Mouse (Mus musculus): ENCODE data around the gene Zfp740. TPM values are rescaled to one million over a fixed set of nuclear protein-coding genes. Genes with fewer than 3 reads are reported as not detected.

The Zfp740 gene
- total and polyA plus RNA-seq, 3 experiments: 32.1 to 46.1 (median 37.4) TPM

- no peak for TF ChIP-seq EP300 (IDR thresholded peaks at IDR 0.05; ENCODE audit: low read length)
- TF ChIP-seq UBTF (IDR thresholded peaks at IDR 0.05; ENCODE audit: low read depth, low read length): no peak
- no peak for TF ChIP-seq PAX5 (IDR thresholded peaks at IDR 0.05; ENCODE audit: low read length)
- dilution Hi-C loops (cut with MboI; ENCODE audit: extremely low pct_ligation_motif_present, extremely low pct_unique_long_range_greater_than_20kb, low sequenced_read_pairs): no loop called here
- in situ Hi-C loops (cut with MboI; ENCODE audit: low pct_ligation_motif_present, low pct_unique_long_range_greater_than_20kb, low sequenced_read_pairs): no loop called here
- Histone ChIP-seq H3K9me3 (replicated peaks; ENCODE audit: low read length) (no peaks in the 10 kb centered on the region), H3K4me3 (replicated peaks in 1 of 3; ENCODE audit: low read depth in 2 of 3, low read length in 2 of 3, poor library complexity in 1 of 3) (no peak overlapping the region), H3K9ac (ENCODE audit: insufficient read depth, low read depth) (no peak overlapping the region), H3K79me2 (replicated peaks; ENCODE audit: control insufficient read depth, extremely low read depth, insufficient read depth, poor library complexity, severe bottlenecking) (no peaks in the 10 kb centered on the region), H3K4me2 (ENCODE audit: insufficient read depth, low read depth, poor library complexity, severe bottlenecking) (no peak overlapping the region), H3K27me3 (replicated peaks) (peaks cover 93% of the 10 kb centered on the region), H3K36me3 (replicated peaks in 1 of 2; ENCODE audit: control insufficient read depth in 1 of 2, insufficient read depth in 1 of 2, low read length in 1 of 2) (no peaks in the 10 kb centered on the region), H3K27ac (ENCODE audit: insufficient read depth, low read depth) (no peak overlapping the region), H3K4me1 (ENCODE audit: control insufficient read depth in 1 of 2, insufficient read depth in 2 of 2) (peaks cover 5 to 21% of the 10 kb centered on the region in 2 experiments; a peak in 2 of 4 replicates)
- no peak for DNase-seq (ENCODE audit: extremely low read depth)
Measured at GRCm38 (mm10) chr15:102250521-102250920, 47.5 kb downstream of the Zfp740 start.

DNA sequence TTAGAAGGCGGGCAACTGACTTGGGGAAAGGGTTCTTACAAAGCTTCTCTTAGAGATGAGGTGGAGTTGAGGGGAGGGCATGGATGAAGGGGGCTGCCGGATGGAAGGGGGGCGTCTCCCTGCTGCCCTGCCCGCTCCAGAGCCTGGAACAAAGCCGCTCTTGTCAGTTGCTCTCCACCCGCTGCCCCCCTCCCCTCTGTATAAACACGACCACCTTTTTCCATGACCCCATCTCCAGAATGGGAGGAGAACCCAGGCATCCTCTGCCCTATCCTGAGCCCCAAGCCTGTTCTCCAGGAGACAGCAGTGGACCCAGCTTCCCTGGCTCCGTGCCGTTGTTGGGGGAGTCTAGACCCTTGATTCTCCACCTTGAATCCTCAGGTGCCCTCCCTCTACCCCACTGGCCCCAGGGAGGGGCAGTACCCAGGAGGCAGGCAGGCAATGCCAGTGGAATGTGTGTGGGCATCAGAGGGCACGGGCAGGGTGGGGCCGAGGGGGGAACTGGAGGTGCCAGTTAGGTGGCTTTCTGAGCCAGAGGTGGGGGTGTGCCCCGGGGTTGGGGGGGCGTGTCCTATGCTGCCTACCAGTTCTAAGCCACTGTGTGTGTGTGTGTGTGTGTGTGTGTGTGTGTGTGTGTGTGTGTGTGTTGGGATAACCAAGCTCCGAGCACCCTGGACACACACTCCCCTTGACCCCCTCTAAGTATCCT lies 52.7 kb downstream of the Zfp740 start:
- Histone ChIP-seq H3K4me1 (ENCODE audit: control insufficient read depth in 1 of 2, insufficient read depth in 2 of 2) (peaks cover 9 to 24% of the 10 kb centered on the region in 2 experiments), H3K9me3 (replicated peaks; ENCODE audit: low read length) (no peaks in the 10 kb centered on the region), H3K79me2 (replicated peaks; ENCODE audit: control insufficient read depth, extremely low read depth, insufficient read depth, poor library complexity, severe bottlenecking) (no peaks in the 10 kb centered on the region), H3K36me3 (replicated peaks in 1 of 2; ENCODE audit: control insufficient read depth in 1 of 2, insufficient read depth in 1 of 2, low read length in 1 of 2) (no peaks in the 10 kb centered on the region), H3K4me3 (replicated peaks in 1 of 3; ENCODE audit: low read depth in 2 of 3, low read length in 2 of 3, poor library complexity in 1 of 3) (no peak overlapping the region), H3K4me2 (ENCODE audit: insufficient read depth, low read depth, poor library complexity, severe bottlenecking) (no peak overlapping the region), H3K9ac (ENCODE audit: insufficient read depth, low read depth) (no peak overlapping the region), H3K27me3 (replicated peaks) (peaks cover 89% of the 10 kb centered on the region), H3K27ac (ENCODE audit: insufficient read depth, low read depth) (no peak overlapping the region)
- in situ Hi-C loops (cut with MboI; ENCODE audit: low pct_ligation_motif_present, low pct_unique_long_range_greater_than_20kb, low sequenced_read_pairs) (no loop called here), dilution Hi-C loops (cut with MboI; ENCODE audit: extremely low pct_ligation_motif_present, extremely low pct_unique_long_range_greater_than_20kb, low sequenced_read_pairs) (no loop called here)
- TF ChIP-seq TBP (conservative IDR thresholded peaks at IDR 0.05; ENCODE audit: low read depth, low read length) (no peak), MAZ (IDR thresholded peaks at IDR 0.05; ENCODE audit: low read depth, low read length) (no peak), ETS1 (conservative IDR thresholded peaks at IDR 0.05; ENCODE audit: low read depth, low read length) (no peak), USF1 (IDR thresholded peaks at IDR 0.05; ENCODE audit: low read depth, low read length) (no peak), NRF1 (IDR thresholded peaks at IDR 0.05; ENCODE audit: low read depth, low read length) (no peak), RAD21 (IDR thresholded peaks at IDR 0.05; ENCODE audit: low read depth, low read length) (no peak), JUND (conservative IDR thresholded peaks at IDR 0.05; ENCODE audit: low read depth, low read length) (no peak), GABPA (IDR thresholded peaks at IDR 0.05; ENCODE audit: insufficient replicate concordance, low read depth, low read length) (no peak), ZC3H11A (IDR thresholded peaks at IDR 0.05; ENCODE audit: low read depth, low read length) (no peak), NELFE (IDR thresholded peaks at IDR 0.05; ENCODE audit: low read depth, low read length) (no peak), PAX5 (IDR thresholded peaks at IDR 0.05; ENCODE audit: low read length) (no peak), POLR2AphosphoS2 (IDR thresholded peaks at IDR 0.05; ENCODE audit: low read depth, low read length) (no peak), JUN (IDR thresholded peaks at IDR 0.05; ENCODE audit: insufficient read depth, low read depth, low read length) (no peak), MXI1 (IDR thresholded peaks at IDR 0.05; ENCODE audit: low read depth, low read length) (no peak)
- DNase-seq (ENCODE audit: extremely low read depth): no peak

Data from CH12.LX (cell line).